Mouse (Mus musculus) hindbrain, postnatal 0 days (tissue): ENCODE results near the gene Gmfg. TPM values are rescaled to one million over a fixed set of nuclear protein-coding genes. Genes with fewer than 3 reads are reported as not detected.
A peak's percentile ranks its signal among the peaks of the same experiment; 100 is the strongest.

ENCODE experiments used
- ATAC-seq: fragments of 200-750 bp; cut with Nextera tagmentation; 2 replicates; pipeline ENCODE4 v1.8.0; 2017; ENCODE audit warnings: mild to moderate bottlenecking, moderate TSS enrichment, moderate library complexity
- DNase-seq: peaks from one replicate; pipeline ENCODE4 v3.0.0-alpha.2; 2015; ENCODE audit warnings: low spot score
- H3K27ac ChIP-seq: fragments of 300-500 bp; sonication (generic); 2 replicates; pipeline ENCODE4 v1.5.1; 2014; ENCODE audit warnings: mild to moderate bottlenecking
- H3K27me3 ChIP-seq: fragments of 300-500 bp; sonication (generic); 2 replicates; pipeline ENCODE4 v1.6.1; 2014; ENCODE audit warnings: low read length, mixed read lengths; ENCODE audit not compliant: insufficient read depth
- H3K36me3 ChIP-seq: fragments of 300-500 bp; sonication (generic); 2 replicates; pipeline ENCODE4 v1.6.1; 2014; ENCODE audit warnings: low read length, mixed read lengths; ENCODE audit not compliant: insufficient read depth
- H3K4me1 ChIP-seq: fragments of 300-500 bp; sonication (generic); 2 replicates; pipeline ENCODE4 v1.6.1; 2014; ENCODE audit warnings: antibody characterized with exemption, low read length, mixed read lengths; ENCODE audit not compliant: insufficient read depth
- H3K4me2 ChIP-seq: fragments of 300-500 bp; sonication (generic); 2 replicates; pipeline ENCODE4 v1.6.1; 2014; ENCODE audit warnings: low read depth, mild to moderate bottlenecking, low read length, moderate library complexity, mixed read lengths
- H3K4me3 ChIP-seq: fragments of 300-500 bp; sonication (generic); 2 replicates; pipeline ENCODE4 v1.5.1; 2014; ENCODE audit warnings: low read length
- H3K9ac ChIP-seq: fragments of 300-500 bp; sonication (generic); replicated peaks from 2 replicates; pipeline ENCODE4 v1.6.1; 2014; ENCODE audit warnings: mild to moderate bottlenecking, low read length, moderate library complexity, mixed read lengths
- H3K9me3 ChIP-seq: fragments of 300-500 bp; sonication (generic); 2 replicates; pipeline ENCODE4 v1.6.1; 2016; ENCODE audit warnings: low read length, mixed read lengths
- CTCF ChIP-seq: IDR thresholded peaks from 2 replicates; pipeline ENCODE4 v1.5.1; 2016; ENCODE audit warnings: antibody characterized with exemption, control low read depth, low read depth
- WGBS: fragments of 180-500 bp; shearing (Covaris S2); extraction: QIAGEN DNeasy Blood & Tissue Kit; methylation state at CpG from one replicate; pipeline ENCODE4 v1.1.7; 2014; 5-methylcytosine and 5-hydroxymethylcytosine counted together
- polyA plus RNA-seq: library from polyadenylated mRNA; unstranded; fragments of >200 nt; fragmentation: Nextera tagmentation; extraction: Ambion mirVana; gene quantifications from 2 replicates; pipeline ENCODE4 v1.2.1, GENCODE M21; 2015
- total RNA-seq: library from RNA; depleted of rRNA; stranded (reverse); fragments of >200 nt; gene quantifications from 2 replicates; pipeline ENCODE4 v1.2.3, GENCODE M21; 2014

The Gmfg gene
- total and polyA plus RNA-seq, 2 experiments from 2014 or later: 0.16 to 6.2 TPM

- H3K4me3 ChIP-seq: no peak overlapping the region
- ATAC-seq (no peak), DNase-seq (no peak)
- no peaks in the 10 kb centered on the region for H3K27me3 ChIP-seq
- H3K4me1 ChIP-seq: no peaks in the 10 kb centered on the region
- TF ChIP-seq CTCF: no peak
- H3K9me3 ChIP-seq: no peaks in the 10 kb centered on the region
- 95% methylated on average over 2 of the region's 2 CpGs for WGBS
- peaks cover 20% of the 10 kb centered on the region; the same call in 1 of the 2 replicates for H3K36me3 ChIP-seq
- H3K4me2 ChIP-seq: no peak overlapping the region
- no peak overlapping the region for H3K9ac ChIP-seq
- no peak overlapping the region for H3K27ac ChIP-seq
Measured at GRCm38 (mm10) chr7:28419416-28419815, 17.8 kb upstream of the Gmfg start.

GRCm38 (mm10) chr7:28423018-28423417 lies 14.2 kb upstream of the Gmfg start:
- Histone ChIP-seq H3K4me1 (no peaks in the 10 kb centered on the region), H3K4me3 (no peak overlapping the region), H3K9ac (no peak overlapping the region), H3K27ac (no peak overlapping the region), H3K9me3 (no peaks in the 10 kb centered on the region), H3K4me2 (no peak overlapping the region), H3K27me3 (no peaks in the 10 kb centered on the region), H3K36me3 (peaks cover 20% of the 10 kb centered on the region; the same call in 1 of the 2 replicates)
- WGBS: 96% methylated on average over 1 of the region's 1 CpGs
- TF ChIP-seq CTCF: no peak
- DNase-seq (no peak), ATAC-seq (no peak)

DNA sequence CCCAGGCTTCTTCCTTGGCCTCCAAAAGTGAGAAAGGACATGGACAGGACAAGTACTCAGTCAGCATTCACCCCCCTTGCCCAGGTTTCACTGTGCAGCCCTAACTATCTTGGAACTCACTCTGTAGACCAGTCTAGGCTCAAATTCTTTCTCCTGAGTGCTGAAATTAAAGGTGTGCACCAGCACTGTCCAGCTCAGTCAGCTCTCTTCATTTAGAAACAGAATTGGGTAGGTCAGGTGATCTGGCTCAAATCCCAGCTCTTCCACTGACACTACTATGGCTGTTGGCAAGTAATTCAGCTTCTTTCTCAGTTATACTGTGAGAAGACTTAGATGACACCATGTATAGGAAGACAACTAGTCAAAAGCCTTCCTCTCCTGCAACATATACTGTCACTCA lies 9.5 kb upstream of the Gmfg start:
- ATAC-seq: no peak
- no peaks in the 10 kb centered on the region for H3K9me3 ChIP-seq

DNA sequence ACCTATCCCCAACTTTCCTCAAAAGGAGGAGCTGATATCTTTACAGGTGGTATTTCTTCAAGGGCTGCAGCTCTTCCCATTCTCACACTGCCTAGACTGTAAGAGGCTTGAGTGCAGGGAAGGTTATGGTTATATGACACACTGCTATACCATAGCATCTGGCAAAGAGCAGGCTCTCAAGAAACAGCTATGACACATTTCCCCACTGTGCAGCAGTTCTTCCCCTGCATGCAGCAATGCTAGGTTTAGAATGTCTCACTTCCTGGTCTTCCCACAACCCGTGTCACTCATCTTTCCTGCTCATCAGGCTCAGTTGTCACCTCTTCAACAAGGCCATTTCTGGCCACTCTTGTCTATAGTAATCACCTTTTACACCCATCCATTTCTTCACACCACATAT lies 6.7 kb upstream of the Gmfg start:
- no peak overlapping the region for H3K4me3 ChIP-seq
- no peak overlapping the region for H3K4me2 ChIP-seq
- H3K36me3 ChIP-seq: no peaks in the 10 kb centered on the region
- ATAC-seq (no peak), DNase-seq (no peak)
- 89% methylated on average over 1 of the region's 1 CpGs for WGBS
- H3K27ac ChIP-seq: no peak overlapping the region
- no peak overlapping the region for H3K9ac ChIP-seq
- H3K9me3 ChIP-seq: no peaks in the 10 kb centered on the region
- H3K27me3 ChIP-seq: no peaks in the 10 kb centered on the region
- no peak for TF ChIP-seq CTCF
- peaks cover 5% of the 10 kb centered on the region; the same call in 1 of the 2 replicates for H3K4me1 ChIP-seq

More for the DNA sequence above, 9.5 kb upstream of the Gmfg start:
- Histone ChIP-seq H3K27me3 (no peaks in the 10 kb centered on the region), H3K9ac (no peak overlapping the region), H3K27ac (no peak overlapping the region), H3K4me2 (no peak overlapping the region), H3K36me3 (peaks cover 9% of the 10 kb centered on the region; the same call in 1 of the 2 replicates), H3K4me3 (no peak overlapping the region), H3K4me1 (no peaks in the 10 kb centered on the region)
- DNase-seq: no peak
- TF ChIP-seq CTCF: no peak

DNA sequence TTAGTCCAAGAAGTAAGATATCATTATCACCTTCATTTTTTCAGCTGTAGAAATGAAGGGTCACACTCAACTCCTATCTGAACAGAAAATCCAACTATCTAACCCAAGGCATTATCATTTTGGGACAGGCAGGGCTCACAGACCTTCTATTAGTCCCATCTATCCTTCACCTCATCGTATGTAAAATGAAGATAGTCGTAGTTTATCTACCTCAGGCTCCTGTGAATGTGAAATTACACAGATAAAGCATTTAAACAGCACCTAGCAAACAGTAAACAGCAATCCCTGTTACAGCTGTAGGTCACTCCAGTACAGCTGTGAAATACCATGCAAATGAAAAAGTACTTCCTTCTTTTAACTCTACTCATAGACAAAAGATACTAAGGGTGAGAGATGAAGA lies 5.0 kb upstream of the Gmfg start:
- Histone ChIP-seq H3K4me3 (no peak overlapping the region), H3K36me3 (no peaks in the 10 kb centered on the region), H3K27ac (no peak overlapping the region), H3K9me3 (no peaks in the 10 kb centered on the region), H3K27me3 (no peaks in the 10 kb centered on the region), H3K9ac (no peak overlapping the region), H3K4me2 (no peak overlapping the region), H3K4me1 (peaks cover 5% of the 10 kb centered on the region; the same call in 1 of the 2 replicates)
- 95% methylated on average over 2 of the region's 2 CpGs for WGBS
- ATAC-seq: no peak
- TF ChIP-seq CTCF: no peak
- DNase-seq: no peak

DNA sequence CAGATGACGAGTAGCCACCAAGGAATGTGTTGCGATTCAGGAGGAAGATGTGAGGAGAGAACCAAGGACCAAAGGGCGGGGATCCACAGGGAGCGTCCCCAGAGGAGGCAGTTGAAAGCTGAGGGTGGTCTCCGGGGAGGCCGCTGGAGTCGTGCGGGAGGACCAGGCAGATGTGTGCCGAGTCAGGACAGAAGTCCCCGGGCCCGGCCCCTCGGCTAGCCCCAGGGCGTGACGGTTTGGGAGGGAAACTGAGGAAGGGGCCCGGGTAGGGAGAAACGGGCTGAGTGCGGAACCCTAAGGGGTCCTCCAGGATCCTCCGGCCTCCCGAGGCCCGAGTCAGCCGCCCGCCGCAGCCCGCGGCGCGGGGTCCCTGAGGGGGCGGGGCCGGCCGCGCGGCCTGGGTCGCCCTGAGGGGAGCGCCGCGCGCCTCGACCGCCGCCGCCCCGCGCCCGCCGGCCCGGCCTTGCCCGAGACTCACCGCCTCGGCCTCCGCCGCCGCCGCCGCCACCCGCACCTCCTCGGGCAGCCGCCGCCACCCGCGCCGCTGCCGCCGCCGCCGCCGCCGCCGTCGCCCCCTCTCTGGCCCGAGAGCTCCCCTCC lies 1.5 kb upstream of the Gmfg start:
- no peaks in the 10 kb centered on the region for H3K36me3 ChIP-seq
- H3K9me3 ChIP-seq: no peaks in the 10 kb centered on the region
- H3K27ac ChIP-seq: peak overlapping the region; percentile 71; the same call in 1 of the 2 replicates
- under 1% methylated on average over 38 of the region's 70 CpGs for WGBS
- TF ChIP-seq CTCF: no peak
- peak overlapping the region; percentile 88 for H3K9ac ChIP-seq
- H3K27me3 ChIP-seq: no peaks in the 10 kb centered on the region
- ATAC-seq (peak; percentile 30), DNase-seq (peak; percentile 36)
- H3K4me1 ChIP-seq: peaks cover 5% of the 10 kb centered on the region; the same call in 1 of the 2 replicates
- H3K4me3 ChIP-seq: peak overlapping the region; percentile 84
- peak overlapping the region; percentile 88 for H3K4me2 ChIP-seq

DNA sequence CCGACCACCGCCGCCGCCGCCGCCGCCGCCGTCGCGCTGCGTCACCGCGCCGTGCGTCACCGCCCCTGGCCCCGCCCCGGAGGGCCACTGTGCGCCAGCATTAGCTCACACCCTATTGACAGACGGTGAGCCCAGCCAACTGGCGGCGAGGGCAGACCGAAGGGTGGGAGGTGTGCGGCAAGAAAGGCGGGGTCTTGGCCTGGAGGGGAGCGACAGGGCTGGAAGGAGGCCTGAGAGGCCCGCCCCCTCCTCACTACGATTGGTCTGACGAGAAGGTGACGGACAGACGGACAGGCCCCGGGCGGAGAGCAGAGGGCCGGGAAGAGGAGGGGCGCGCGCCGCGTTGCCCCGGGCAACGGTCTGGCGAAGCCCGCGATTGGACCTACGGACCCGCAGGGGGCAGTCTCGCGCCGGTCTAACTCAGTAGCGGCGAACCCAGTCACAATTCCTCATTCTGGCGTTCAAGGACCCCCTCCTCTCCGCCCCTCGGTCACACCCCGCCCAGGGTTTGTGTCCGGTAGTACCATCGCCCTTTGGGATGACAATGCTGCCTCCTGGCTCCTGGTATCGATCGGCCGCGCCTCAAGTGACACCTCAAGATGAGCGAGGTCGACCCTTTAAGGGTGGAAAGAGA lies 859 bp upstream of the Gmfg start:
- Histone ChIP-seq H3K4me1 (peaks cover 5% of the 10 kb centered on the region; the same call in 1 of the 2 replicates), H3K27me3 (no peaks in the 10 kb centered on the region), H3K9me3 (no peaks in the 10 kb centered on the region), H3K4me3 (peak overlapping the region; percentile 84), H3K9ac (peak overlapping the region; percentile 88), H3K4me2 (peak overlapping the region; percentile 88), H3K36me3 (no peaks in the 10 kb centered on the region), H3K27ac (peak overlapping the region; percentile 89)
- peak; percentile 60 for TF ChIP-seq CTCF
- peak; percentile 99 for DNase-seq
- 2% methylated on average over 56 of the region's 64 CpGs for WGBS
- ATAC-seq: peak; percentile 99
